ENCODE assay signal across 8 mouse cellular contexts in genomic region chr7:80680218-80680847, GRCm38 (mm10). TPM values are rescaled to one million over a fixed set of nuclear protein-coding genes. Genes with fewer than 3 reads are reported as not detected.
DNase-seq lines count a peak whose midpoint lies in the region; ATAC-seq and TF ChIP-seq lines count a peak whose summit lies in the region.

No protein-coding gene starts in this region.

- H3K27me3 ChIP-seq in forebrain, embryonic 13.5 days: no peaks in the 10 kb centered on the region
- no peaks in the 10 kb centered on the region for H3K27me3 ChIP-seq in megakaryocyte, embryonic 14.5 days (replicated peaks)

- ATAC-seq in forebrain, embryonic 13.5 days: 0 out of 2 replicates have a peak, but pooled peaks have one; percentile 36

- H3K4me1 ChIP-seq in forebrain, embryonic 13.5 days: peaks cover 18% of the 10 kb centered on the region
- peaks cover 53% of the 10 kb centered on the region for H3K4me1 ChIP-seq in megakaryocyte, embryonic 14.5 days

- H3K9me3 ChIP-seq in forebrain, embryonic 13.5 days (replicated peaks): no peaks in the 10 kb centered on the region
- H3K9me3 ChIP-seq in megakaryocyte, embryonic 14.5 days: no peaks in the 10 kb centered on the region

- H3K9ac ChIP-seq in forebrain, embryonic 13.5 days: no peak overlapping the region

- H3K4me3 ChIP-seq in gastrocnemius, adult 2 months: peak overlapping the region; percentile 47
- no peak overlapping the region for H3K4me3 ChIP-seq in forebrain, embryonic 13.5 days
- H3K4me3 ChIP-seq in megakaryocyte, embryonic 14.5 days (replicated peaks): peak overlapping the region; percentile 69

- 25% methylated on average over 12 of the region's 12 CpGs for WGBS in forebrain, embryonic 13.5 days

- no peaks in the 10 kb centered on the region for H3K36me3 ChIP-seq in forebrain, embryonic 13.5 days (ENCODE audit: poor library complexity, severe bottlenecking)
- peaks cover 31% of the 10 kb centered on the region for H3K36me3 ChIP-seq in megakaryocyte, embryonic 14.5 days (replicated peaks; ENCODE audit: low read length)

- intact Hi-C loops in gastrocnemius, adult 2 months (cut with DNase I): loop anchor here (10.0 kb wide), 1 partner anchor 296 kb away; the partner anchor contains the start of gene Fes

- peak overlapping the region; percentile 86 for H3K27ac ChIP-seq in gastrocnemius, adult 2 months
- no peak overlapping the region for H3K27ac ChIP-seq in forebrain, embryonic 13.5 days

- DNase-seq in gastrocnemius, adult 2 months: peak; percentile 51
- DNase-seq in gastrocnemius, adult 18-20 months (ENCODE audit: low spot score): no peak
- DNase-seq in CD4-positive helper T cell, adult 2 months (ENCODE audit: low read depth, low spot score): peak; percentile 76
- DNase-seq in adipocyte (ENCODE audit: low spot score): no peak
- no peak for DNase-seq in frontal cortex, postnatal 25 days (ENCODE audit: low spot score in 2 of 2)
- DNase-seq in right cerebral cortex, adult 2 months (ENCODE audit: low spot score in 2 of 2): no peak

- TF ChIP-seq CTCF in gastrocnemius, adult 2 months (IDR thresholded peaks at IDR 0.05): no peak

- no peak overlapping the region for H3K4me2 ChIP-seq in forebrain, embryonic 13.5 days

RNA-seq across cellular contexts. Expression of gene Crtc3, which starts 8.3 kb away (rescaled TPM):
- 10 to 100 TPM; 12.0 to 13.1 TPM for total RNA-seq in gastrocnemius, adult 2 months (2021)
- total RNA-seq in gastrocnemius, adult 18-20 months (2021): 10 to 100 TPM; 12.5 to 13.1 TPM
- 10.3 and 11.5 TPM in 2 replicates for polyA plus RNA-seq in forebrain, embryonic 13.5 days (2015; fragmentation: Nextera tagmentation; extraction: Ambion mirVana)
- polyA plus RNA-seq in megakaryocyte, embryonic 14.5 days (2012; ENCODE audit: insufficient read depth, low replicate concordance): 9.4 and 13.7 TPM in 2 replicates

Comparison
In these comparisons a context has a peak if more than half of its experiments do, and no peak if none do; other contexts are left out.
1. DNase-seq: peak in gastrocnemius, adult 2 months (single experiment) and CD4-positive helper T cell, adult 2 months (single experiment); none in gastrocnemius, adult 18-20 months (single experiment), adipocyte (single experiment), frontal cortex, postnatal 25 days (0 of 2) and right cerebral cortex, adult 2 months (0 of 2).